Mouse (Mus musculus): Measurements from ENCODE around the gene Tsc2.

Gene Tsc2

DNA sequence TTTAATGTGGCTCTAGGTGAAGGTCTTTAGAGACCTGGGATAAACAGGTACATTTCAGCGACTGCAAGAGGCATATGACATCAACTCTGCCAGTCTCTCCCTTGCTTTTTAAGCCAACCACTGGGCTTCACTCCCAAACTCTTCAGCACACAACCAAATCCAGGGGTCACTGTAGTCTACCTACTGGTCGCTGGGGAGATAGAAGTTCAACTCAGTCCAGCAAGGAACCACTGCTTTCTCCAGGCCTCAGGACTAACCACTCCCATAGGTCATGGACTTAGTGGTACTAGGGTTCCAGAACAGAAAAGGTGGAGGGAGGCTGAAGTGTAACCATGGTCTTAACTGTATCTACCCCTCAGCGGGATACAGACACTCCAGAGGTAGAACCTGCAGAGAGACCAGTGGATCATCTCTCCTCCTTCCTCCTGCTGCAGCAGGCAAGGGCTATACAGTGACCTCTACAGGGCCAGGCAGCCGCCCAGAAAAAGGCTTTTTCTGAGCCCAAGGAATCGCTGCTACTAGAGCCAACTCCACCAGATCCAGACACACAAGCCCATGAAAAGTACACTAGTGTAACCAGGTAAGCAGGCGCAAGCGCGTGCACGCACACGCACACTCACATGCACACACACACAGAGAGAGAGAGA is 16.4 kb upstream of the Tsc2 start:
- peak in 1 of 2 experiments; percentile 36 for DNase-seq (ENCODE audit: inconsistent age in 2 of 2, low spot score in 1 of 2)

DNA sequence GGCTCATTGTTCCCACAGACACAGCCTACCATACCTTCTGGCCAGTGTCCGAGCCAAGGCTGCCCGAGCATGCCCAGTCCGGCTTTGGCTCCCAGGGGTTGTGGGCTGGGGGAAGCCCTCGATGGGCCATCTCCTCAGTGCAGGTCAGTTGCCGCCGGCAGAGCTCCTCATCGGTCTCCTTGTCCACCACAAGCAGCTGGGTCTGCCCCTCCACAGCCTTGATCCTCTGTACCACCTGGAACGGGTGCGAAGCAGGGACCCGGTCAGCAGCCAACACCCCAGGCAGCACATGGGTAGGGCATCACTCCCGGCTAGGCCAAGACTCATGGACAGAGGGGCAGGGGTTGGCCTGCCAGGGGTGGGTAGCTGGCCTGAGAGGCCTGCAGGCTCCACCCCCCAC is 15.1 kb upstream of the Tsc2 start:
- DNase-seq (ENCODE audit: inconsistent age in 2 of 2, low spot score in 1 of 2) = peak in 1 of 2 experiments; percentile 46

DNA sequence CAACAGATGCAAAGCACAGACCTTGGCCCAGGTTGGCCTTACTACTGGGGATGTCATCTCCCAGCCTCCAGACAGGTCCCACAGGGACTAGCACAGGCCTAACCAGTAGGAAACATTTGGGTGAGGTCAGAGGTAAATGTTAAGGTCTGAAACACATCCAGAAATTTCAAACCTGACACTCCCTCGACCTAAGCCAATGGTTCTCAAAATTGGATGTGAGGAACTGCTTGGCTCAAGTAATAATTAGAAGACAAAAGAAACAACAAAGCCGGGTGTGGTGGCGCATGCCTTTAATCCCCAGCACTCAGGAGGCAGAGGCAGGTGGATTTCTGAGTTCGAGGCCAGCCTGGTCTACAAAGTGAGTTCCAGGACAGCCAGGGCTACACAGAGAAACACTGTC is 14.0 kb upstream of the Tsc2 start:
- no peak for DNase-seq (ENCODE audit: inconsistent age in 2 of 2, low spot score in 1 of 2)

DNA sequence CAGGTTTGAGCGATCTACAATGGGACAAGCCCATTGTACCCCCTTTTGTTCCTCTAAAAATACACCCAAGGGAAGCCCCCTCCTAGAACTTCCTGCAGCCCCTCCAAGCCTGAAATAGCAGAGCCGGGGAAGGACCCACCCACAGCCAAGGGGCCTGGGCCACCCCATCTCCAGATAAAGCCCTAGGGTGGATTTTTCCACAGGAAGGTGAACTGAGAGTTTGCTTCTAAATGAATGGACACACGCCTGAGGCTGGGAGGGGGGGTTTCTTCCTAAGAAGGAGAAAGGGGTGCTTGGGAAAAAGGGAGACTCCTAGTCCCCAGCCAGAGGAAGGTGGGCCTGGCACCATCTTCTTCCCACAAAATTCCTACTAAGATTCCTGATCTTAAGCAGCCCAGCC is 13.5 kb upstream of the Tsc2 start:
- peak; percentile 37 to 61 for DNase-seq (ENCODE audit: inconsistent age in 2 of 2, low spot score in 1 of 2)

DNA sequence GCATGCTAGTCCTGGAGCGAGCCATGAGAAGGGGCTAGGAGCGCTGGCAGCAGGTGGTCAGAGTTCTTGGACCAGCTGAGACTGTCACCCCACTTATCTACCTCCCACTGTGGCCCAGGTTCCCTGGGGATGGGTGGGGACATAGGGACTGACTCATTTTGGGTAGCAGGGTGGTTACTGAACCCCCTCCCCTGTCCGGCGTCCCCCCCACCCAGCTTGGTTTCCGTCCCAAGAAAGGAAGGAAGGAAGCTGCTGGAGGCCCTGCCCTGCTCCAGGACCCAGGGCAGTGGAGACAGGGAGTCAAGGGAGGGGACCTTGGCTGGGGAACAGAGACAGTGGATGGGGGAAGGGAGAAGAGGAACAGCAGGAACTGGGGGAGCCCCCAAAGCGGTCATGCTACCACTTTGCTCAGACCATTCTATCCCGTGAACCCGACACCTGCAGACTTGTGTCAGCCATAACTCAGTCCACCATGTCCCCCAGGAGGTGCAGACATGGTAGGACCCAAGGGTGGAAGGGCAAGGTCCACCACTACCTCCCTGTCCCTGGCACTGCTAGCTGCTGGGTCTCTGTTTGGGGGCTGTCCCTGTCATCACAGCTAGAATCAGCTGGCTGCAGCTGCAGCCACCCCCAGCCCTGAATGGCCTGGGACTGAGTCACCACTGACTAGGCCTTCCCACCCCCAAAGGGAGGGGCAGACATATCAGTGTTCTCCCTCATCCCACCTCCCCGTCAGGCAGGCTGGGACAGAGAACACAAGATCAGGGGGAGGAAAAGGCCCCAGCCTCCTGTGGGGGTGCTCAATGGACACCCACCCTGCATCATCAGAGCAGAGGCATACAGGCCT is 12.7 kb upstream of the Tsc2 start:
- peak; percentile 65 to 77 for DNase-seq (ENCODE audit: inconsistent age in 2 of 2, low spot score in 1 of 2)

DNA sequence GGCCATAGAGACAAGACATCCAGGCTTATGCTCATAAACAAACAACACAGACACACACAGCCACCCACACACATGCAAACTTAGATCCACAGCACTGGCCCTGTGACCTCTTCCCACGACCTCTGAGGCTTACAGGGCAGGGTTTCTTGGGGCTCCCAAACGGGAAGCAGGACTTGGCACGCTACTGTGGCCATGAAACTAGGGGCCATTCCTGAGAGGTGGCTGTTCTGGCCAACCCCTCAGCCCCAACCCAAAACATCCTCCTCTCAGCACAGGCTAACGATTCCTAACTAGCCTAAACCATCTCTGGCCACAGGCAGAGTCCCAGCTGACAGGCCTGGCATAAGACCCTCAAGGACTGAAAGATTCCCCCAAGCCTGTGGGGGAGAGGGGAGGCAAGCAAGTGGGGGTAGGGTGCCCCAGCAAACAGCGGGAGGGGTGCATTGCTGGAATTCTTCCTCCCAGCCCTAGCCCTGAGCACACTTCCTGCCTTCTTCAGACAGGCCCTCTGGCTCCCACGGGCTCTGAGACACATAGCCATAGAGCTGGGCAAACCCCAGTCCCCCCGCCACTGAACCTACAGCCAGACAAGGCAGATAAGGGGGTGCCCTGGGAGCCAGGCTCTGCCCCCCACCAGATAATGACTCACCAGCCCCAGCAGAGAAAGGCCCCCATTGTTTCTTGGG is 11.7 kb upstream of the Tsc2 start:
- peak; percentile 31 to 42 for DNase-seq (ENCODE audit: inconsistent age in 2 of 2, low spot score in 1 of 2)

DNA sequence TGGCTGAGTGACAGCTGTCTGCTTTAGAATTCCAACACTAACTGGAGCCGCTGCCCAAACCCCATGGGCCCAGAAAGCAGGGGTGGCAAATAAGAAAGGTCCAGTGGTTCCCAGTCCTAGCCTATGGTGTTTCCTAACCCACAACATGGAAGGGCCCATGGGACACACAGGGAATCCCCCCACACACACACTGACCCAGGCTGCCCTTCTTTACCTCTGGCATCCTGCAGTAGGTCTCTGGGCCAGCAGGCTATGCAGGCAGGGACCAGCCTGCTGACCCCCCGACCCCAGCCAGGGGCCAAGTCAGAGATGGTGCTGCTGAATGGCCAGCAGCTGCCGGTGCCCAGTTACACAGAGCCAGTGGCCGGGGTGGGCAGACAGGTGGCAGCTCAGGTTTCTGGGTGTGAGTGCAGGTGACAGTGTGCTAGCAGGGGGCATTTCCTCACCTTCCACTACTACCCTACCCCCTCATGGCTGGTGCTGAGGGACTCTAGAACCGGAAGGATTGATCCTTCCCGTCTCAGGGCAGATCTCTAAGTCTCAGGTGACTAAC is 10.4 kb upstream of the Tsc2 start:
- peak in 1 of 2 experiments; percentile 28 for DNase-seq (ENCODE audit: inconsistent age in 2 of 2, low spot score in 1 of 2)

DNA sequence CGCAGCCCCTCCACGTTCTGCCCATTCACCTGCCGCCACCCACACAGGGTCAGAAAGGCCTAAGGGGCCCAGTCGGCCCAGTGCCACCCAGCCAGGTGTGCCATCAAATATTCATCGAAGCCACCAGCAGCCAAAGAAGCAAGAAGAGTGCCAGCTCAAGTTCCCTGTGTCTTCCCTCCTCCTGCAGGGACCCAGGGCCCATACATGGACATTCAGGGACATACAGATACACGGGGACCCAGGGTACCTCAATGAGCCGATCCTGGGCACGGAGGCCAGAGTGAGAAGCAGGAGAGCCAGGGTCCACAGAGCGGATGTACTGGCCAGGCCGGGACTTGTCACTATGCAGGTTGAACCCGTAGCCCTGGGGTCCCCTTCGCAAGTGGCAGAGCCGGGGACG is 9.5 kb upstream of the Tsc2 start:
- no peak for DNase-seq (ENCODE audit: inconsistent age in 2 of 2, low spot score in 1 of 2)

DNA sequence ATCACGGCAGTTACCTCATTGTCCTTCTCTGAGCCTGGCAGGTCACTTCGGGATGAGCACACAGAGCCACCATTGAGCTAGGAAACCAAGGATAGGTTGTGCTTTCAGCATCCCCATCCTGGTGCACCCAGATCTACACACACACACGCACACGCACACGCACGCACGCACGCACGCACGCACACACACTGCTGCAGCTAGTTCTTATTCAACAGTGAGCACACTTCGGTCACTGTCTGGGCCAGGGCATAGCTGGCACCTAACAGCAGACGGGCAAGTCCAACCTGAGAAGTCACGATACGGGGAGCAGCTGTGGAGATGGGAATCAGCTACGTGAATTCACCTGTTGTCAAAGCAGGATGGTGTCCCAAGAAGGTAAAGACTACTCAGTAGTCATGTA is 8.2 kb upstream of the Tsc2 start:
- DNase-seq (ENCODE audit: inconsistent age in 2 of 2, low spot score in 1 of 2) = no peak

DNA sequence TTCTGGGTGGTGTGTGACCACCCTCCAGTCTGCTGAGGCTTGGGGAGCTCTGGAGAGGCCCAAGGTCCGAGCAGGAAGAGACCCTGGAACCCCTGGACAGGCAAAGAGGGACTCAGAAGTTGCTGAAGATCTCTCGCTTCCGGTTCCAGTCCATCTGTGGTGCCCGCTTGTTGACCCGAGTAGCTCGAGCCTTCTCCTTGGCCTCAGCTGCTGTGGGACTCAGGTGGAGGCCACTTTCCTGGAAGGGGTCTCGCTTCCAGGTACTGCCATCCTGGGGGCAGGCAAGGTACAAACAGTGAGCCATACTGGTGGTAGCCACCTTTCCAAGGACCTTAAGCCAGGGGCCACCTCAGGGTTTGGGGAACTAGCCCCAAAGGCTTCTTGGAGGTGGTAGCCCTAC is 7.7 kb upstream of the Tsc2 start:
- DNase-seq (ENCODE audit: inconsistent age in 2 of 2, low spot score in 1 of 2) = no peak

DNA sequence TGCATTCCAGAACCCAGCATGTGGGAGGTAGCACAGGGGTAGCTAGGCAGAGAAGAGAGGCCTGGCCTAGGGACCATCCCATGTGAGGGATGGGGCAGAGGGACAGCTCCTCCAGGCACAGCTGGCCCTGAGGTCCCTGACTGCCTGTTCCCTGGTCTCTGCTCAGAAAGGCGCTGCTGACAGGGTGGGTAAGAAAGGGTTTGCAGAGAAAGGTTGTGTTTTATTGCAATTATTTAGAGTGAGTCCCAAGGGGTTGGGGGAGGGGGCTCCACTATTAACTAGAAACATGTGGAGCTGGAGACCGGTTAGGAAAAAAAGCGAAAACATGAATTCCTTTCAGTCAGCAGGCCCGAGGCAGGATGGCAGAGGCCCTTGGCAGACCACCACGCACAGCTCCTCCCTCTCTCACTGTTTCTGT is 7.2 kb upstream of the Tsc2 start:
- DNase-seq (ENCODE audit: inconsistent age in 2 of 2, low spot score in 1 of 2) = no peak

DNA sequence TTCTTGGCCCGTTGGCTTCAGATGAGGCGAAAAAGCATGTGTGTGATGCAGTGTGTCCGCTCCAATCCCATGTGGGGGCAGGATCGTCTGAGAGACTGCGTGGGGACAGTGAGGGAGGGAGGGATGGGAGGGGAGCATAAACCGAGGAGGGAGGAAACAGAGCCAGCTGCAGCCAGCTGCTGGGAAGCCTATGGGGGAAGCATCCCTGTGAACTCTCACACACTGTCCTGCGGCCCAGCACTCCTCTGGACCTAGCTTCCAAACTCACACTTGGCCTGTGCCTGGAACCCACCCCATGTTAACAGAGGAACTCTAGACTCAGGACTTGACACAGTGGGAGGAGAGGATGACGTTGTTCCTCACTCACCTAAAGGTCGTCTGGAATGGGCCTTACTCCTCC is 6.4 kb upstream of the Tsc2 start:
- DNase-seq (ENCODE audit: inconsistent age in 2 of 2, low spot score in 1 of 2) = peak in 1 of 2 experiments; percentile 30

DNA sequence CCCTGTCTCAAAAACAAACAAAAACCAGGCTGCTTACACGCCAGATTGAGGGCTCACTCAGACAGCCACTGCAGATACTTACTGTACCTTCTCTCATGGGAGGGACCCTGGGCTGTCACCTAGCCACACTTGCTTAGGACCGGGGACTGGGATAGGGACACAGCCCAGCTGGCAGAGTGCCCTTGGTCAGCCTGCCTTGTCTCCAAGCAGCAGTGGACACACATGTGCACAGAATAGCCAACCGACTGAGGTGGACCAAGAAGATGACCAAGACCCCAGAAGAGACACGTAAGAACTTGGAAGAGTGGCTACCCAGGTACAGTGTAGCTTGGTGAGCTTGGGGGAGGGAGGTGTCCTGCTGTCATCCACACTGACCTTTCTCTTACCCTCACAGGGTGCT is 5.8 kb upstream of the Tsc2 start:
- DNase-seq (ENCODE audit: inconsistent age in 2 of 2, low spot score in 1 of 2) = peak in 1 of 2 experiments; percentile 39

DNA sequence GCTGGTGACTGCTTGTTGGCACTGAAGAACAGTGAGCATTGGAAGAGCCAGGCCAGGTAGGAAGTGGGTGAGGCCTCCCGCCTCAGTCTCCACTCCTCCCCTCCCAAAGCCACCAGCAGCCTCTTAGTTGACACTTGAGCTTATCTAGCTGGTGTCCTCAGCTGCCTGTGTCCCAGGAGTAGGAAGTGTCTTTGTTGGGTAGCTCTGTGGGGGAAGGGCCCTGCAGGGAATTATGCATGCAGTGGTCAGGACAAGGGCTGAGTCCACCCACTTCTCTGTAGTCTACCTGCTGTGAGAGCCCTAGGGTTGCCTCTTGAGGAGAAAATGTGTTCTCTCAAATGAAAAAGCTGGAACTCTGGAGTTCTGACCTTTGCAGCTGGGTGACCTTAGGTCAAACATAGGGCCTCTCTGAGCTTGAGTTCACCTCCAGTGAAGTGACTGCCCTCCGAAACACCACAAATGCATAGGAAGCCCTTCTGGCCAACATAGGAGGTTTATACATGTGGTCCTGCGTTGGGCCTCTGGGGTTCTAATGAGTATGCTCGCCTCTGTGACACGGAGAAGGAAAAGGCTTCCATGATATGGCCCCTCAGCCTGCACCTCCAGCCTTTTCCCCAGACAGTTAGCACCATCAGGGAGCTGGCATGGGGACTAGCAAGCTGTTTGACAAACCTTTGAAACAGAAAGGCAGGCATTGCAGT is 4.5 kb upstream of the Tsc2 start:
- DNase-seq (ENCODE audit: inconsistent age in 2 of 2, low spot score in 1 of 2) = peak in 1 of 2 experiments; percentile 32

DNA sequence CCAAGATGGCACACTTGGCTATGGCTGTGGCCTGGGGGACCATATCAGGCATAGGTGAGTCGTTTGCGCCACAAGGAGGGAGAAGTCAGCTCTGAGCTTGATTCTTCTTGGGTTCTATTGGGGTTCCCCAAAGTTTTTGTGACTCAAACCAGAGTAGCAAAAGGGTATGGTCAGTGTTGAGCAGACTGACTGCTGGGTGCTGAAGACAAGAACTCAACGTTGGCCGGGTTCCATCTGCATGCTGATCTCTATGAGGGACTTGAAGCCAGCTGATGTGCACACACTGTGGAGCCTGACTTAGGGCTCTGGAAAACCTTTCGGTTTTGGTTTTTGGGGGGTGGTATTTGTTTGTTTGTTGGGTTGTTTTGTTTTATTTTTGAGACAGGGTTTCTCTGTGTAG is 3.3 kb upstream of the Tsc2 start:
- no peak for DNase-seq (ENCODE audit: inconsistent age in 2 of 2, low spot score in 1 of 2)

DNA sequence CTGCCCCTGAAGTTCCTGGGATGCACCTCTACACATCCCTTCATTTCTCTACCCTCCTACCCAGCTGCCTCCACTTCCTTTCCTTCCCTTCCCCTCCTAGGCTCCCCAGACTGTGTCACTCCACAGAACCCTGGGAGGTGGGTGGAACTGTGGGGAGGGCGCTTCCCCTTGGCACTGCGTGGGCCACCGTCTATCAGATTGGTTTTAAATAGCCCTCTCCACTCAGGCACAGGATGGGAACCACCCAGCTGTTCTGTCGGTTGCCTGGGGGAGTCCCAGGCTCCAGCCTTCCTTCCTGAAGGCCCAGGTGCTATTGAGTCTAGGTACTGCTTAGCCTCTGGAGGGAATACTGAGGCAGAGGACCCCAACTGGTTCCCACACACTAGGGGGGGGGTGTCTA is 2.6 kb upstream of the Tsc2 start:
- DNase-seq (ENCODE audit: inconsistent age in 2 of 2, low spot score in 1 of 2) = peak; percentile 43 to 67

DNA sequence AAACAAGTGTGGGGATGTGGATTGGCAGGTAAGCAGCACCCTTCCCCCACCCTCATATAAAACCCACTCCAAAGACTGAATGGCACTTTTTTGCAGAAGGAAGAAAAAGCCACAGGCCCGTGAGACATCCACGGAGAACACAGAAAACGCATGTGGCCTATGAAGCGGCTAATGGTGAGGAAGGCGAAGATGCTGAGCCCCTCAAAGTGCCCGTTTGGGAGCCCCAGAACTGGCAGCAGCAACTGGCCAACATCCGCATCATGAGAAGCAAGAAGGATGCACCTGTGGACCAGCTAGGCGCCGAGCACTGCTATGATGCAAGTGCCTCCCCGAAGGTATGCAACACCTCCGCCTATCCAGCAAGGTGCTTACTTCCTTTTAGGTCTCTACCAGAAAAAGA is 1.4 kb upstream of the Tsc2 start:
- no peak for DNase-seq (ENCODE audit: inconsistent age in 2 of 2, low spot score in 1 of 2)

DNA sequence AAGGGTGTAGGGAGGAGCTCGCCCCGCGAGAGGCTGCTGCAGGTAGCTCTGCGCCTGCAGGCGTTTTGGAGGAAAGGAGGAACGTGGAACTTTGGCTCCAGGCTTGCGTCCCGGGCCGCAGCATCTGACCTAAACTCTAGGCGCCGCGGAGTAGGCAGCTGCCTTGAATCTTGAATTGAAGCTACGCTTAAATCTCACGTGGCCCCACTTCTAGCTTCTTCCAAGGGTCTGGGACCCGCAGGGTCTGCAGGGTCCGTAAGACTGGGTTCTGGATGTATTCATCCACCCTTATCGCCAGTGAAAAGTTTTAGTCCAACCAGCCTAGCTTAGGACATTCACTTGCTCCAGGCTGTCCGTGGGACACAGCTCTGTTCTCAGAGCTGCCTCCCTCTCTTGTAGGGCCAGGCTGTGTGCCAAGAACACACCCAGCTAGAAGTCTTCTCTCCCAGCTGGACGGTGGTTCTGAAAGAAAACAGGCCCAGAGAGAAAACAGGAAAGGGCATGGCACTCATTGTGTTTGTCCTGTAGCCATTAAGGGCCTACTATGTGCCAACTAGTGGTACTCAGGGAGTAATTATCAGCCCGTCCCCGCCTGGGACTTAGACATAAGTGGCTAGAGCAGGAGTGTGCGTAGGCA is 501 bp upstream of the Tsc2 start:
- DNase-seq (ENCODE audit: inconsistent age in 2 of 2, low spot score in 1 of 2) = peak; percentile 66 to 80

DNA sequence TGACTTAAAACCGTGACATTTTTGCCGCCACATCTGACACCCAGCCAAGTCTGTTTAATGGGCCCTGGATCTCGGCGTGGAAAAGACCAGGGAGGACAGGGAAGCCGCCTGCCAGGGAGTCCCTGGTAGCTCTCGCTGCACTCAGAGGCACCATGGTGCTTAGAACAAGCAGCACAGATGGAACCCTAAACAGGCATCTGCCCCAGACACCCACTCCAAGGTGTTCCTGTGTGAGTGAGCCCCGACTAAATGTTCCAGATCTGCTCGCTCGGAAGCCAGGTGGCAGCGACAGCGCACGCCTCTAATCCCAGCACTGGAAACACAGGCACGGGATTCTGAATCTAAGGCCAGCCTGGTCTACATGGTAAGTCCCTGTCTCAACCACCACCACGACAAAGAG is 2.4 kb downstream of the Tsc2 start:
- DNase-seq (ENCODE audit: inconsistent age in 2 of 2, low spot score in 1 of 2) = no peak

DNA sequence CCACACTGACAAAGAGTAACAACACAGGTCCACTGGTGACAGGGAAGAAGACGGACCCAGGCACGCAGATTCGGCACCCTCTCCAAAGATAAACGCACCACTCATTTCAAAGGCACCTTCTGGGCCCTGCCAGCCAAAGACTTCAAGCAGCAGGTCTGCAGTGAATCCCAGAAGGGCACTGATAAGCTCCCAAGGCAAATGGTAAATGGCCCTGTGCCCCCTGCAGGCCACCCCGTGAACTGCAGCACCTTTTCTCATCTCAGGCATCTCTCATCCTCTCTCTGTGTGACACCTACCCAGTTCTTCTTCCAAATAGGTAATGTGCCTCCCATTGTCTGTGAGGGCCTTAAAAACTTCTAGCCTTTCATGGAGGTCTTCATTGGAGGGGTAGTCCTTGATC is 3.8 kb downstream of the Tsc2 start:
- peak; percentile 74 to 93 for DNase-seq (ENCODE audit: inconsistent age in 2 of 2, low spot score in 1 of 2)

DNA sequence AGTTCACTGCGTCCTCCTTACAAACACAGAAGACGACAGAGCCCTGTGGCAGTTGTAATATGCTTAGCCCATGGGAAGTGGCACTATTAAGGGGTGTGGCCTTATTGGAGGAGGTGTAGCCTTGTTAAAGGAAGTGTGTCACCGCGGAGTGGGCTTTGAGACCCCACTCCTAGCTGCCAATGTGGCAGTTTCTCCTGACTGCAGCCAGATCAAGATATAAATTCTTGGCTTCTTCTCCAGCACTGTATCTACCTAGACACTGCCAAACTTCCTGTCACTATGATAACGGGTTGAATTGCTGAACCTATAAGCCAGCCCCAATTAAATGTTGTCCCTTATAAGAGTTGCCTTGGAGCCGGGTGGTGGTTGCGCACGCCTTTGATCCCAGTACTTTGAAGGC is 7.0 kb downstream of the Tsc2 start:
- DNase-seq (ENCODE audit: inconsistent age in 2 of 2, low spot score in 1 of 2) = no peak

All from adrenal gland, adult (tissue).